Mouse (Mus musculus) forebrain, embryonic 13.5 days (tissue): ENCODE measurements around the gene Cd300lg. TPM values are rescaled to one million over a fixed set of nuclear protein-coding genes. Genes with fewer than 3 reads are reported as not detected.

ENCODE experiments used
- ATAC-seq: fragments of 200-750 bp; cut with Nextera tagmentation; 2 replicates; pipeline ENCODE4 v1.8.0; 2017
- H3K27ac ChIP-seq: fragments of 300-500 bp; sonication (generic); 2 replicates; pipeline ENCODE4 v1.5.1; 2015; ENCODE audit warnings: inconsistent platforms, mild to moderate bottlenecking, moderate library complexity
- H3K27me3 ChIP-seq: fragments of 300-500 bp; sonication (generic); 2 replicates; pipeline ENCODE4 v1.6.1; 2015; ENCODE audit warnings: mild to moderate bottlenecking, inconsistent platforms
- H3K36me3 ChIP-seq: fragments of 300-500 bp; sonication (generic); 2 replicates; pipeline ENCODE4 v1.6.1; 2015; ENCODE audit warnings: mild to moderate bottlenecking, inconsistent platforms; ENCODE audit not compliant: poor library complexity, severe bottlenecking
- H3K4me1 ChIP-seq: fragments of 300-500 bp; sonication (generic); 2 replicates; pipeline ENCODE4 v1.6.1; 2015; ENCODE audit warnings: inconsistent platforms
- H3K4me2 ChIP-seq: fragments of 300-500 bp; sonication (generic); 2 replicates; pipeline ENCODE4 v1.6.1; 2015; ENCODE audit warnings: inconsistent platforms, mild to moderate bottlenecking, moderate library complexity
- H3K4me3 ChIP-seq: fragments of 300-500 bp; sonication (generic); 2 replicates; pipeline ENCODE4 v1.5.1; 2015; ENCODE audit warnings: mild to moderate bottlenecking, inconsistent platforms
- H3K9ac ChIP-seq: fragments of 300-500 bp; sonication (generic); 2 replicates; pipeline ENCODE4 v1.6.1; 2015; ENCODE audit warnings: mild to moderate bottlenecking, inconsistent platforms
- H3K9me3 ChIP-seq: fragments of 300-500 bp; sonication (generic); replicated peaks from 2 replicates; pipeline ENCODE4 v1.6.1; 2016; ENCODE audit warnings: inconsistent platforms
- WGBS: fragments of 180-500 bp; shearing (Covaris S2); methylation state at CpG from one replicate; pipeline ENCODE4 v1.1.7; 2015; 5-methylcytosine and 5-hydroxymethylcytosine counted together
- polyA plus RNA-seq: library from polyadenylated mRNA; unstranded; fragments of >200 nt; fragmentation: Nextera tagmentation; extraction: Ambion mirVana; gene quantifications from 2 replicates; pipeline ENCODE4 v1.2.1, GENCODE M21; 2015

Cd300lg gene
- polyA plus RNA-seq, 1 experiment from 2014 or later: 0.27 TPM

DNA sequence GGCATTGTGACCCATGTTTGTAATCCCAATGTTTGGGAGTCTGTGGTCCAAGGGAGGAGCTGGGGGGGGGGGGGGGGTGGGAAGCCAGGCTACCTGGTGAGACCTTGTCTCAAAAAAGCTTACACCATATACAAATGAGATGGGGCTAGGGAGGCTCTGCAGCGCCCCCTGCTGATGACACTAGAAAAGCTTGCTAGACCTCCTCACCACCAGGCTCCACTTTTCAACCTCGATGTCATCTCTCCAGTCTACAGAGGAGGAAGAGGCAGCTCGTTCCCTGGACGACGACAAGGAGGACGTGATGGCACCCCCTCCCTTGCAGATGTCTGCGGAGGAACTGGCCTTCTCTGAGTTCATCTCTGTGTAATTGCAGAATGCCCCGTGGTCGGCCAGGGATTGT, 12.5 kb downstream of the Cd300lg start:
- ATAC-seq: no peak
- 34% methylated on average over 9 of the region's 9 CpGs for WGBS
- H3K27me3 ChIP-seq: no peaks in the 10 kb centered on the region
- H3K4me1 ChIP-seq: no peaks in the 10 kb centered on the region
- H3K4me2 ChIP-seq: no peak overlapping the region
- no peaks in the 10 kb centered on the region for H3K9me3 ChIP-seq
- no peak overlapping the region for H3K27ac ChIP-seq
- H3K4me3 ChIP-seq: no peak overlapping the region
- peaks cover 7% of the 10 kb centered on the region for H3K36me3 ChIP-seq
- no peak overlapping the region for H3K9ac ChIP-seq

DNA sequence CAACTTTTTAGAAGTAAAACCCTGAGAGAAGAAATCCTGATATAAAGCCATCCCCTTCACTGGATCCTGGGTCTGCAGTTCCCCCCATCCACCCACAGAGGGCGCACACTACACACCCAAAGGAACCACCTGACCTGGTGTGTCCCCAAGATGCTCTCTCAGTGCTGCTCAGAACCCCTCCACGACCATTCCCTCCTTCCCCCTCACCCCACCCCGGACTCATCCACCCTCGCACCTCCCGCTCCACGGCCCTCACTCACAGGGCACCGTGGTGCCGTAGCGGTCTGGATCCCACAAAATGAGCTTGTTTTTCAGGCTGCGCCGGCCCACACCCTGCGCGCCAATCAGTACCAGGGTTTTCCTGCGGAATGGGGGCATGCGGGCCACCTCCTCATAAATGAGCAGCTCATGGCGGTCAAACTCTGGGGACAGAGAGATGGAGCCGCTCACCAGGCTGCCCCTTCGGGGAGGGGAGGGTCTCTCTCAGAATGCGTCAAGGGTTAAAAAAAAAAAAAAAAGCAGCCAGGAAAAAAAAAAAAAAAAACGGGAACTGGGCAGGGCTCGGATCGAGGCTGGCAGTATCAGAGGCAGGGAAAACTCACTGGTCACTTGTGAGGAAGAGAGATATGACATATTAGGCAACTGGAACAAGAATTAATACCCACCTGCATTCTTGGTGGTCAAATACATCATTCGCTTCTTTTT, 20.1 kb downstream of the Cd300lg start:
- Histone ChIP-seq H3K36me3 (peaks cover 56% of the 10 kb centered on the region), H3K4me2 (peak overlapping the region; percentile 75), H3K27me3 (peaks cover 6% of the 10 kb centered on the region), H3K4me1 (0 out of 2 replicates have a peak, but pooled peaks cover 3% of the 10 kb centered on the region), H3K4me3 (peak overlapping the region; percentile 41), H3K9me3 (no peaks in the 10 kb centered on the region), H3K9ac (peak overlapping the region; percentile 58), H3K27ac (no peak overlapping the region)
- peak; percentile 75 for ATAC-seq
- 4% methylated on average over 23 of the region's 23 CpGs for WGBS

DNA sequence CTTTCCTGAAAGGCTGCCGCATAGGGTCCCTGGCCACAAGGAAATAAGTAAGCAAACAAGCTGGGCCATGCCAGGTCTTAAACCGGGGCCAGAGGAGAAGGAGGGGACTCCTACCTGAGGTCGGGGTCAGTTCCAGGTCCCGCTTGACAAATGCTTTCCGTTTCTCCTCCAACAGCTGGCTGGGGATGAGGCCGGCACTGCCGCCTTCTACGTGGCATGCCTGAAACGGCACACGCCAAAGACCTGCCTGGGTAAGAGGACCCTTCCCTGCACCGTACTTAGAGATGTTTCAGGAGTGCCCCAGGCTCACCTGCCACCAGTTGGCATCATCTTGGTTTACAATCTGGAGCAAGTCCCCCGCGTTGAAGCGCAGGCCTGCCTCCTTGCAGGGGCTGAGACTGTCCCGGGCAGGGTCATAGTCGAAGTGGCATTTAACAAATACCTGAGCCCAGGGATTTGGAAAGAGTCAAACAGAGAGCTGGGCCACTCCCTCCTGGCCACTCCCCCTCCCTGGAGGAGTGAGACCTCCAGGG, 20.7 kb downstream of the Cd300lg start:
- Histone ChIP-seq H3K27ac (no peak overlapping the region), H3K27me3 (peaks cover 6% of the 10 kb centered on the region), H3K4me1 (0 out of 2 replicates have a peak, but pooled peaks cover 3% of the 10 kb centered on the region), H3K4me3 (0 out of 2 replicates have a peak overlapping the region, but pooled peaks have one; percentile 41), H3K36me3 (peaks cover 56% of the 10 kb centered on the region), H3K4me2 (peak overlapping the region; percentile 75), H3K9me3 (no peaks in the 10 kb centered on the region), H3K9ac (no peak overlapping the region)
- ATAC-seq: no peak
- 21% methylated on average over 16 of the region's 16 CpGs for WGBS

DNA sequence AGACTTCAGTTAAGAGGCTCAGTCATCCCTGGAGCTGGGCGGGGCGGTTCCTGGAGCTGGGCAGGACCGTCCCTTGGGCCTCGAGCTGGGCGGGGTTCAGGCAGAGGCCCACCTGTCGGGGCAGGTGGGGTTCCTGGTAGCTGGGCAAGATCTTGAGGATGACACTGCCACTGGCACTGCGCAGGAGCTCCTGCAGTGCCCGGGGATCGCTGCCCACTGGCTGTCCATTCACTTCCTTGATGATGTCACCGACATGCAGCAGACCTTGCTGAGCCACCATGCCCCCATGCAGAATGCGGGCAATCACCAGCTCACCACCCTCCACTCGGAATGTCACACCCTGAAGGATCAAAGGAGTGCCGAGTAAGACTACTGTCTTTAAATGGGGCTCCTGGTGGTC, 21.8 kb downstream of the Cd300lg start:
- H3K27me3 ChIP-seq: peaks cover 6% of the 10 kb centered on the region
- peaks cover 56% of the 10 kb centered on the region for H3K36me3 ChIP-seq
- no peak overlapping the region for H3K27ac ChIP-seq
- WGBS: 82% methylated on average over 13 of the region's 13 CpGs
- no peaks in the 10 kb centered on the region for H3K9me3 ChIP-seq
- no peak overlapping the region for H3K4me2 ChIP-seq
- H3K4me1 ChIP-seq: 0 out of 2 replicates have a peak, but pooled peaks cover 3% of the 10 kb centered on the region
- no peak overlapping the region for H3K4me3 ChIP-seq
- no peak overlapping the region for H3K9ac ChIP-seq
- no peak for ATAC-seq

DNA sequence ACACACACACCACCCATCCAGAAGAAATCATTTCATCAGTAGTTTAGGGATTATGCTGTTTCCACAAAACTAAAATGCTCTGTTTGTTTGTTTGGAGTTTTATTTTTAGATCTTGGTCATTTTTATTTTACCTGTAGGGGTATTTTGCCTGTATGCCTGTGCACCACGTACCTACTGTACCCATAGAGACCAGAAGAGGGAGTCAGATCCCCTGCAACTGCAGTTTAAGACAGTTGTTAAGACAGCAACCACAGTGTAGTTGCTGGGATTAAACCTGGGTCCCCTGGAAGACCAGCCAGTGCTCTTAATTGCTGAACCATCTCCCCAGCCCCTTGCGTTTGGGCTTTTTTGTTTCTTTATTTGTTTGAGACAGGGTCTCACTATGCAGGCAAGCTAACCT, 27.7 kb downstream of the Cd300lg start:
- 39% methylated on average over 2 of the region's 2 CpGs for WGBS

DNA sequence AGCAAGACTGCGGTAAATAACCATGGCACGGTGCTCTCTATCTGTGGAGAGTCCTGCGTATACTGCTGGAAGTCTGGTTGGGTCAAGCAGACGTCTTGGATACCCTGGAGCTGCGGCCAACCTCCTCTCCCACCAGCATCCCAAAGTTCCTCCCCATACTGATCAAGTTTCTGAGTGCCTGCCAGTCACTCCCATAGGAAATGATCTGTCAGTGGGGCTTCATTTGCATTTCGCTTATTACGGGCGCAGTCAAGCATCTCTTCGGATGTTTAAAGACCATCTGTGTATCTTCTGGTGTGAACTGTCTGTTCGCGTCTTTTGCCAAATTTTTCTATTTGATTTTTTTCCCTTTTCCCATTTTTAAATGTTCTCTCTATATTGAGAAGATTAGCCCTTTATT, 28.3 kb downstream of the Cd300lg start:
- no peaks in the 10 kb centered on the region for H3K9me3 ChIP-seq
- H3K9ac ChIP-seq: no peak overlapping the region
- no peaks in the 10 kb centered on the region for H3K27me3 ChIP-seq
- H3K4me3 ChIP-seq: no peak overlapping the region
- H3K4me2 ChIP-seq: no peak overlapping the region
- no peak; the same call in 1 of the 2 replicates for ATAC-seq
- peaks cover 17% of the 10 kb centered on the region; the same call in 1 of the 2 replicates for H3K4me1 ChIP-seq
- WGBS: 62% methylated on average over 11 of the region's 11 CpGs
- no peak overlapping the region for H3K27ac ChIP-seq
- peaks cover 11% of the 10 kb centered on the region; the same call in 1 of the 2 replicates for H3K36me3 ChIP-seq

More for the DNA sequence above, 27.7 kb downstream of the Cd300lg start:
- H3K9ac ChIP-seq: no peak overlapping the region
- H3K27me3 ChIP-seq: no peaks in the 10 kb centered on the region
- no peak overlapping the region for H3K27ac ChIP-seq
- no peak overlapping the region for H3K4me3 ChIP-seq
- peaks cover 12% of the 10 kb centered on the region for H3K36me3 ChIP-seq
- H3K9me3 ChIP-seq: no peaks in the 10 kb centered on the region
- ATAC-seq: no peak
- peaks cover 17% of the 10 kb centered on the region; the same call in 1 of the 2 replicates for H3K4me1 ChIP-seq
- no peak overlapping the region for H3K4me2 ChIP-seq

DNA sequence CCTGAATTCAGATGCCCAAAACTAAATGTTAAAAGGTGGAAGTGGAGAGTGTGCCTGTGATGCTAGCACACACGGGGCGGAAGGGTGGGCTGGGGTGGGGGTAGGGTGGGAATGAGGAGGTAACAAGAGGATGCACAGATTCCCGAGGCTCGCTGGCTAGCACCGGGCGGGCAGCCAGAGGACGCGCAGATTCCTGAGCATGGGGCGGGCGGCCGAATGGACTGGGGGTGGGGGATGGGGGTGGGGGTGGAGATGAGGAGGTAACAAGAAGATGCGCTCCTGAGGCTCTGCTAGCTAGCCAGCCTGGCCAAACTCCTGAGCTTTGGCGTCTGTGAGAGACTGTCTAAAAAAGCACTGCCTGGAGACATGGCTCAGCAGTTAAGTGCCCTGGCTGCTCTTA, 29.1 kb downstream of the Cd300lg start:
- WGBS: 6% methylated on average over 9 of the region's 13 CpGs
- no peaks in the 10 kb centered on the region for H3K9me3 ChIP-seq
- H3K27ac ChIP-seq: peak overlapping the region; percentile 37; the same call in 1 of the 2 replicates
- peak overlapping the region; percentile 30 for H3K4me2 ChIP-seq
- H3K4me3 ChIP-seq: no peak overlapping the region
- peaks cover 18% of the 10 kb centered on the region; the same call in 1 of the 2 replicates for H3K36me3 ChIP-seq
- H3K4me1 ChIP-seq: peaks cover 17% of the 10 kb centered on the region; the same call in 1 of the 2 replicates
- no peak for ATAC-seq
- no peaks in the 10 kb centered on the region for H3K27me3 ChIP-seq
- peak overlapping the region; percentile 28; the same call in 1 of the 2 replicates for H3K9ac ChIP-seq

DNA sequence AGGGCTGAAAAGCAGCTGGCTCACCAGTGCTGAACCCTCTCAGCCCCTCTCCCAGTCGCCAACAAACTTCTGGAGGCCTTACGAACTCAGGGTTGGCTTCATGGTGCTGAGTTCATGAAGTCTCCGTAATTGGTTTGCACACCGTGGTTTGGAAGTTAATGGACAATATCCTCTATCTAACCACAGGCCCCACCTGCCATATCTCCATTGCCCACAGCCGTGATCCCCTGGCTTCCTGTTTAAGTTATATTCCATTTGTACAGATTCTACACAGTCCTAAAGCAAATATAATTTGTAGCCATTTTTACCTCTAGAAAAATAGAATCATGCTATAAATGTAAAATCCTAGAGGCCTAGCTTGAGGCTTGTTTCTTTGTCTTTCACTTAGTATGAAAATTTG, 31.4 kb downstream of the Cd300lg start:
- H3K4me1 ChIP-seq: peaks cover 17% of the 10 kb centered on the region; the same call in 1 of the 2 replicates
- ATAC-seq: no peak
- H3K27ac ChIP-seq: no peak overlapping the region
- H3K27me3 ChIP-seq: no peaks in the 10 kb centered on the region
- no peaks in the 10 kb centered on the region for H3K9me3 ChIP-seq
- H3K36me3 ChIP-seq: peaks cover 39% of the 10 kb centered on the region
- 88% methylated on average over 5 of the region's 5 CpGs for WGBS
- no peak overlapping the region for H3K4me2 ChIP-seq
- no peak overlapping the region for H3K4me3 ChIP-seq
- no peak overlapping the region for H3K9ac ChIP-seq

DNA sequence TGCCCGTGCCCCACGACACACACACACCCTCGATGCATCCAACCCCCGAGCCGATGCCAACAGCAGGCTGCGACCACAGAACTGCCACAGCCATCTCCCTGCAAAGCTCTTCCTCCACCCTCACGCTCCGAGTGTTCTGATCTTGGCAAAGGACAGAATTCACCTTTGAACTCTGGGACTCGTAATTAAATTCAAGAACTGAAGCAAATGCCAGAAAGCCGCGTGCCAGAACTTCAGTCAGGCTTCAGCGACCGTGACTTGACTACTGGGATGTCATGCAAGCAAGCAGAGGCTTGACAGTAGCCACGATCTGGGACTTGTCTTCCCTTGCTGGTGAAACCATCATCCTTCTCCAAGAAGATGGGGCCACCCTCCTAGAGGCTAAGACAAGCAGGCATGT, 32.4 kb downstream of the Cd300lg start:
- Histone ChIP-seq H3K4me1 (peaks cover 17% of the 10 kb centered on the region; the same call in 1 of the 2 replicates), H3K9me3 (no peaks in the 10 kb centered on the region), H3K4me2 (no peak overlapping the region), H3K9ac (no peak overlapping the region), H3K27me3 (no peaks in the 10 kb centered on the region), H3K36me3 (peaks cover 46% of the 10 kb centered on the region), H3K27ac (no peak overlapping the region), H3K4me3 (no peak overlapping the region)
- 83% methylated on average over 14 of the region's 14 CpGs for WGBS
- ATAC-seq: no peak

DNA sequence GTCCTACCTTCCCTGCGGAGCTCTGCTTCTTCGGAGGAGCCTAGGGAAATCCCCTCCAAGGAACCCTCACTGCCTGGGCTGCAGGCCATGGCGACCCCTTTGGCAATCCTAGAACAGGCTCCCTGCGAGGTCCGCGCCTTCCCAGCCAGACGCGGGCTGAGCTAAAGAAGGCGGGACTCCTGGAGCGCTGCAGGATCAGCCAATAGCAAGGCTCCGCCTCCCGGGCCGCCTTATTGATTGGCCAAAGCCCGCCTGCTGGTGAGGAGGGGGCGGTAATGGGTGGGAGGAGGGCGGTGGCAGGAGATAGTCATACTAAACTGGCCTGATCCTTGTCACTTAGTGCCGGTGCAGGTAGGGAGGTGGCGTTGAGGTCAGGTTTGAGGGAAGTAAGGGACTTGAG, 41.0 kb downstream of the Cd300lg start:
- Histone ChIP-seq H3K4me1 (peaks cover 50% of the 10 kb centered on the region), H3K4me2 (peak overlapping the region; percentile 87), H3K9me3 (no peaks in the 10 kb centered on the region), H3K4me3 (peak overlapping the region; percentile 41), H3K36me3 (peaks cover 45% of the 10 kb centered on the region), H3K27ac (no peak overlapping the region; the same call in 1 of the 2 replicates), H3K27me3 (no peaks in the 10 kb centered on the region), H3K9ac (peak overlapping the region; percentile 65)
- WGBS: under 1% methylated on average over 18 of the region's 18 CpGs
- ATAC-seq: peak; percentile 85

DNA sequence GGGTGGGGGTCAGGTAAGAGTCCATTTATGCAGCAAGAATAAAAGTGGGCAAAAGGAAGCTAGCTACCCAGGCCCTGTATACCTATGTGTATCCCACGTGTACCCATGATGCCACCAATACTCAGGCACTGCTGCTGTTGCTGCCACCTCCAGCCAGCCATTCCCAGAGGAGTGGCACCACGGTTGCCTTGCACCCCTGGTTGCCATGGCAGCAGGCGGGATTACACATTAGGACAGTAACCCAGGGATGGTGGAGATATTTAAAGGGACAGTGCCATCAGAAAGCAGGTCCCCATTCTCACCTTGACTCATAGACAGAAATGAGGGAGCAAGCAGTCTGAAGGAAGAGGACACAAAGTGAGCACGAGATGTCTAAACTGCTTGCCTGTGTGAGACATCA, 41.9 kb downstream of the Cd300lg start:
- Histone ChIP-seq H3K36me3 (peaks cover 39% of the 10 kb centered on the region), H3K4me1 (peaks cover 50% of the 10 kb centered on the region), H3K4me2 (peak overlapping the region; percentile 87), H3K4me3 (no peak overlapping the region), H3K9ac (no peak overlapping the region), H3K27ac (no peak overlapping the region), H3K27me3 (no peaks in the 10 kb centered on the region), H3K9me3 (no peaks in the 10 kb centered on the region)
- WGBS: 46% methylated on average over 4 of the region's 4 CpGs
- ATAC-seq: no peak

DNA sequence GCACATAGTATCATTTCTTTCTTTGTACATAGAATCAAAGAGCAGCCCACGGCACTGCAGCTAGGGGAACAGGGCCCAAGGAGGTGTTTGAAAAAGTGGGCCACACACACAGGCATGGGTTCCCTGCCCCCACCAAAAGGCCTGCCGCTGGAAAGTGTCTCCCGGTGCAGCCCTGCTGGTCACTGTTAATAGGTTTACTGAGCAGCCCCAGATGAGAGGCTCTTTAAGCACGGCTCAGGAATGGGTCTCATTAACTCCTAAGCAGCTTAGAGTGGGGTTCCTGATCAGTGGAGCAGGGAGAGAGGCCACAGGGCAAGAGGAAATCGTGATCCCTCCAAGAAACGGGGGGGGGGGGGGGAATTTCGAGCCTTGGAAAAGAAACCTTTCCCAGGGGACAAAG, 42.9 kb downstream of the Cd300lg start:
- Histone ChIP-seq H3K9me3 (no peaks in the 10 kb centered on the region), H3K4me3 (no peak overlapping the region), H3K27ac (no peak overlapping the region), H3K4me2 (no peak overlapping the region), H3K36me3 (peaks cover 29% of the 10 kb centered on the region), H3K4me1 (peaks cover 56% of the 10 kb centered on the region), H3K9ac (no peak overlapping the region), H3K27me3 (no peaks in the 10 kb centered on the region)
- 9% methylated on average over 7 of the region's 7 CpGs for WGBS
- no peak for ATAC-seq
